Mouse (Mus musculus) forebrain, embryonic 15.5 days (tissue): ENCODE measurements around the gene Ehbp1l1. TPM values are rescaled to one million over a fixed set of nuclear protein-coding genes. Genes with fewer than 3 reads are reported as not detected.

Source experiments
- ATAC-seq: fragments of 200-750 bp; cut with Nextera tagmentation; replicated peaks from 2 replicates; pipeline ENCODE4 v1.8.0; 2017; ENCODE audit warnings: mild to moderate bottlenecking, moderate TSS enrichment, moderate library complexity
- H3K27ac ChIP-seq: fragments of 300-500 bp; sonication (generic); replicated peaks from 2 replicates; pipeline ENCODE4 v1.5.1; 2015; ENCODE audit warnings: mild to moderate bottlenecking, inconsistent platforms
- H3K27me3 ChIP-seq: fragments of 300-500 bp; sonication (generic); 2 replicates; pipeline ENCODE4 v1.6.1; 2015; ENCODE audit warnings: inconsistent platforms
- H3K36me3 ChIP-seq: fragments of 300-500 bp; sonication (generic); 2 replicates; pipeline ENCODE4 v1.6.1; 2015; ENCODE audit warnings: mild to moderate bottlenecking, inconsistent platforms
- H3K4me1 ChIP-seq: fragments of 300-500 bp; sonication (generic); 2 replicates; pipeline ENCODE4 v1.6.1; 2015; ENCODE audit warnings: inconsistent platforms
- H3K4me2 ChIP-seq: fragments of 300-500 bp; sonication (generic); replicated peaks from 2 replicates; pipeline ENCODE4 v1.6.1; 2015; ENCODE audit warnings: mild to moderate bottlenecking, inconsistent platforms
- H3K4me3 ChIP-seq: fragments of 300-500 bp; sonication (generic); 2 replicates; pipeline ENCODE4 v1.5.1; 2015; ENCODE audit warnings: mild to moderate bottlenecking, inconsistent platforms
- H3K9ac ChIP-seq: fragments of 300-500 bp; sonication (generic); replicated peaks from 2 replicates; pipeline ENCODE4 v1.6.1; 2015; ENCODE audit warnings: mild to moderate bottlenecking, inconsistent platforms
- H3K9me3 ChIP-seq: fragments of 300-500 bp; sonication (generic); 2 replicates; pipeline ENCODE4 v1.6.1; 2016; ENCODE audit warnings: inconsistent platforms
- WGBS: fragments of 180-500 bp; shearing (Covaris S2); methylation state at CpG from one replicate; pipeline ENCODE4 v1.1.7; 2015; ENCODE audit warnings: mixed read lengths; 5-methylcytosine and 5-hydroxymethylcytosine counted together
- polyA plus RNA-seq: library from polyadenylated mRNA; unstranded; fragments of >200 nt; fragmentation: Nextera tagmentation; extraction: Ambion mirVana; gene quantifications from 2 replicates; pipeline ENCODE4 v1.2.1, GENCODE M21; 2015

Gene Ehbp1l1
- polyA plus RNA-seq, 1 experiment from 2014 or later = 13.3 TPM

- H3K4me2 ChIP-seq = no peak overlapping the region
Observed at GRCm38 (mm10) chr19:5746907-5747363, 20.8 kb upstream of the Ehbp1l1 start.

GRCm38 (mm10) chr19:5745756-5746710 lies 19.9 kb upstream of the Ehbp1l1 start:
- ATAC-seq = no peak
- Histone ChIP-seq H3K27ac (no peak overlapping the region), H3K4me1 (peaks cover 49% of the 10 kb centered on the region), H3K4me2 (peak overlapping the region; percentile 46), H3K36me3 (no peaks in the 10 kb centered on the region), H3K9ac (peak overlapping the region; percentile 10), H3K4me3 (peak overlapping the region; percentile 21), H3K27me3 (peaks cover 24% of the 10 kb centered on the region), H3K9me3 (no peaks in the 10 kb centered on the region)
- WGBS = 4% methylated on average over 35 of the region's 36 CpGs

More at GRCm38 (mm10) chr19:5746907-5747363, 20.8 kb upstream of the Ehbp1l1 start:
- WGBS = 40% methylated on average over 12 of the region's 12 CpGs
- no peaks in the 10 kb centered on the region for H3K9me3 ChIP-seq
- H3K27me3 ChIP-seq = peaks cover 29% of the 10 kb centered on the region
- H3K4me3 ChIP-seq = no peak overlapping the region
- no peak for ATAC-seq
- peaks cover 49% of the 10 kb centered on the region for H3K4me1 ChIP-seq
- no peaks in the 10 kb centered on the region for H3K36me3 ChIP-seq
- no peak overlapping the region for H3K9ac ChIP-seq
- H3K27ac ChIP-seq = no peak overlapping the region

- H3K9me3 ChIP-seq = no peaks in the 10 kb centered on the region
- H3K27ac ChIP-seq = no peak overlapping the region
- H3K4me3 ChIP-seq = no peak overlapping the region
- H3K4me2 ChIP-seq = no peak overlapping the region
- no peak for ATAC-seq
- WGBS = 53% methylated on average over 5 of the region's 5 CpGs
- peaks cover 13% of the 10 kb centered on the region for H3K27me3 ChIP-seq
- H3K36me3 ChIP-seq = no peaks in the 10 kb centered on the region
- H3K4me1 ChIP-seq = peaks cover 58% of the 10 kb centered on the region
- H3K9ac ChIP-seq = no peak overlapping the region
Observed at GRCm38 (mm10) chr19:5743576-5743975, 17.5 kb upstream of the Ehbp1l1 start.

GRCm38 (mm10) chr19:5742241-5742641 lies 16.1 kb upstream of the Ehbp1l1 start:
- H3K4me1 ChIP-seq = peaks cover 58% of the 10 kb centered on the region
- peak overlapping the region; percentile 99 for H3K4me2 ChIP-seq
- peak; percentile 36 for ATAC-seq
- peak overlapping the region; percentile 90 for H3K27ac ChIP-seq
- peak overlapping the region; percentile 87 for H3K9ac ChIP-seq
- H3K4me3 ChIP-seq = peak overlapping the region; percentile 68
- peaks cover 13% of the 10 kb centered on the region for H3K27me3 ChIP-seq
- no peaks in the 10 kb centered on the region for H3K36me3 ChIP-seq
- no peaks in the 10 kb centered on the region for H3K9me3 ChIP-seq
- under 1% methylated on average over 32 of the region's 32 CpGs for WGBS

GRCm38 (mm10) chr19:5741641-5742240 lies 15.6 kb upstream of the Ehbp1l1 start:
- no peaks in the 10 kb centered on the region for H3K9me3 ChIP-seq
- under 1% methylated on average over 53 of the region's 55 CpGs for WGBS
- peak overlapping the region; percentile 87 for H3K9ac ChIP-seq
- H3K4me2 ChIP-seq = peak overlapping the region; percentile 99
- H3K27me3 ChIP-seq = peaks cover 13% of the 10 kb centered on the region
- peaks cover 58% of the 10 kb centered on the region for H3K4me1 ChIP-seq
- peak overlapping the region; percentile 68 for H3K4me3 ChIP-seq
- peak overlapping the region; percentile 90 for H3K27ac ChIP-seq
- ATAC-seq = peak; percentile 75
- H3K36me3 ChIP-seq = no peaks in the 10 kb centered on the region

DNA sequence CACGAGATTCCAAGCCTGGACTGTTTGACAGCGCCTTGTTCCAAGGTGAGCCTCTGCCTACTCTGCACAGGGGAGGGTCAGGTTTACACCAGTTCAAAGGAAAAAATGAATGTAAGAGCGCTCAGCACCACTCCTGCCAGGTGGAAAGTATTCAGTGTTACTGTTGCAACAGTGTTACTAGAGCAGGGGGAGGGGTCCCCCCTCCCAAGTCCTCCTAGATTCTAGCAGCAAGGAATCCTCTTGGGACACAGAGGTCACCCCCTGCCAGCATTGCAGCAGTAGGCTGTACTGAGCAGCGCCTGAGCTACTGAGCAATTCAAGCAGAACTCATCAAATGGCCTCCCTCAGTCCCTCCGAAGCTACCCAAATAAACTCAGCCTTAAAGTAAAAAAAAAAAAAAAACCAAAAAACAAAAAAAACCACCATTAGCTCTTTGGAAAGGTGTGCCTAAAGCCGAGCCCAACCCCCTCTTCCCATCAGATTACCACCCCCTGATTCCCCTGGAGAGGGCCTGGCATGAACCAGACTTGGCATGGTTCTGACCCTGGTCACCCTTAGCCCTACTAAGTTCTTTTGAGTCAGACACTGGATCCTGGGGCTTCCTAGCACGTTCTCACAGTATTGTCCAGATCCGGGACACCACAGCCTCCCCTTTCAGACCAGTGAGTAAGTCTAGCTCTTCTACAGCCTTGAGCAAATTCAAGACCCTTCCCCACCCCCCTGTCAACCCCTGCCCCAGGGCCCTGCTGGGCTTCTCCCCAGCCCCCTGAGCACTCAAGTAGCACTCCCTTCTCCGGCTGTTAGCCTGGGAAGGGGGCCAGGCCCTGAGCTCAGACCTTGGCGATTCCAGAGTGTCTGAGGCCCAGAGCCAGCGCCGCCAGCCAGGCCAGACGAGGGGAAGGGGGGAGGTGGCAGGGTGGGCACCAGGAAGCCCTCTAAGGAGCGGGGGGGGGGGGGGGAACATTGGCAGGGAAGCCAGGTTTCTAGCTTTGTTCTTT lies 14.5 kb upstream of the Ehbp1l1 start, which contains the start of gene Ltbp3:
Gene Ltbp3 (plus strand): TSS at position 585 of the 998 bp plus-strand sequence.
- WGBS = 7% methylated on average over 13 of the region's 14 CpGs
- peaks cover 13% of the 10 kb centered on the region for H3K27me3 ChIP-seq
- peak within 1 kb of the TSS; percentile 68 for H3K4me3 ChIP-seq
- H3K9me3 ChIP-seq = no peaks in the 10 kb centered on the region
- peaks cover 47% of the 10 kb centered on the region for H3K4me1 ChIP-seq
- peak within 1 kb of the TSS; percentile 99 for H3K4me2 ChIP-seq
- H3K9ac ChIP-seq = peak within 1 kb of the TSS; percentile 87
- peak within 1 kb of the TSS; percentile 90 for H3K27ac ChIP-seq
- peak; percentile 79 for ATAC-seq
- no peaks in the 10 kb centered on the region for H3K36me3 ChIP-seq

DNA sequence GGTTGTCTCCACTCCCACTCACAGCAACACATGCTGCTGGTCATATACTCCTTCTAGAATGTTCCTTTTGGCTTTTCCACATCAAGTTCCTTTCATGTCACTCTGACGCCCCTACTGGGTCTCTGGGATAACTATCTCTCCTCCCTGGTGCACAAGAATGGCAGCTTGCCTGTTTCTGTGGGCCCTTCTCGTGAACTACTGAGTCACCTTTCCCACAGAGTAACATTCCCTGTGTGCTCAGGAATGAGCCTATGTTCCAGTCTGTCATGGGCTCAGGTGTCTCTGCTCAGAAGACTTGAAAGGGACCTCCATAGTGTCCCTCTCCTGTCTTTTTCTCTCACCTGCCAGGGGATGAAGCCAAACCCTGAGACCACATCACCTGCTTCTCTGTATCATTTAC lies 13.3 kb upstream of the Ehbp1l1 start:
- H3K4me1 ChIP-seq = peaks cover 40% of the 10 kb centered on the region
- no peak for ATAC-seq
- 72% methylated on average over 2 of the region's 2 CpGs for WGBS
- H3K4me3 ChIP-seq = no peak overlapping the region
- H3K9me3 ChIP-seq = no peaks in the 10 kb centered on the region
- H3K36me3 ChIP-seq = no peaks in the 10 kb centered on the region
- no peak overlapping the region for H3K9ac ChIP-seq
- peaks cover 3% of the 10 kb centered on the region; the same call in 1 of the 2 replicates for H3K27me3 ChIP-seq
- no peak overlapping the region for H3K4me2 ChIP-seq
- no peak overlapping the region for H3K27ac ChIP-seq

DNA sequence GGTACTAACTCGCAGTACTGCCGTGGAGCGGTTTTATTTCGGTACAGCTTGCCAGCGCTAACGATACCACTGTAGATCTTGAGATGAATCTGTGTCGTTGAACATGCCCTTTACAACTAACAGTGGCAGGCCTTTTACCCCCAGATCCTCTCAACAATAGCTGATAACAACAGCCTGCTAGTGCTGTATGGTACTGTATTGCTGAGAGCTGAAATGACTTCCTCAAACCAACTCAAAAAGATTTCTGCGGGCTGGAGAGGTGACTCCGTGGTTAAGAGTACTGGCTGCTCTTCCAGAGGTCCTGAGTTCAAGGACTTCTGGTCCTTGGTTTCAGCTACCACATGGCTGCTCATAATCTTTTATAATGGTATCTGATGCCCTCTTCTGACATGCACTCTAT lies 8.2 kb upstream of the Ehbp1l1 start:
- ATAC-seq = no peak
- Histone ChIP-seq H3K4me3 (no peak overlapping the region), H3K4me1 (peaks cover 23% of the 10 kb centered on the region), H3K27ac (no peak overlapping the region), H3K4me2 (no peak overlapping the region), H3K9me3 (no peaks in the 10 kb centered on the region), H3K9ac (no peak overlapping the region), H3K36me3 (no peaks in the 10 kb centered on the region), H3K27me3 (no peaks in the 10 kb centered on the region)
- 83% methylated on average over 9 of the region's 9 CpGs for WGBS

- Histone ChIP-seq H3K9ac (peak overlapping the region; percentile 61), H3K4me3 (peak overlapping the region; percentile 58), H3K4me2 (peak overlapping the region; percentile 93), H3K27me3 (no peaks in the 10 kb centered on the region), H3K36me3 (no peaks in the 10 kb centered on the region), H3K27ac (peak overlapping the region; percentile 59), H3K9me3 (no peaks in the 10 kb centered on the region), H3K4me1 (peaks cover 47% of the 10 kb centered on the region)
- ATAC-seq = peak; percentile 83
- WGBS = under 1% methylated on average over 47 of the region's 47 CpGs
Observed at GRCm38 (mm10) chr19:5731264-5731978, 5.3 kb upstream of the Ehbp1l1 start.

DNA sequence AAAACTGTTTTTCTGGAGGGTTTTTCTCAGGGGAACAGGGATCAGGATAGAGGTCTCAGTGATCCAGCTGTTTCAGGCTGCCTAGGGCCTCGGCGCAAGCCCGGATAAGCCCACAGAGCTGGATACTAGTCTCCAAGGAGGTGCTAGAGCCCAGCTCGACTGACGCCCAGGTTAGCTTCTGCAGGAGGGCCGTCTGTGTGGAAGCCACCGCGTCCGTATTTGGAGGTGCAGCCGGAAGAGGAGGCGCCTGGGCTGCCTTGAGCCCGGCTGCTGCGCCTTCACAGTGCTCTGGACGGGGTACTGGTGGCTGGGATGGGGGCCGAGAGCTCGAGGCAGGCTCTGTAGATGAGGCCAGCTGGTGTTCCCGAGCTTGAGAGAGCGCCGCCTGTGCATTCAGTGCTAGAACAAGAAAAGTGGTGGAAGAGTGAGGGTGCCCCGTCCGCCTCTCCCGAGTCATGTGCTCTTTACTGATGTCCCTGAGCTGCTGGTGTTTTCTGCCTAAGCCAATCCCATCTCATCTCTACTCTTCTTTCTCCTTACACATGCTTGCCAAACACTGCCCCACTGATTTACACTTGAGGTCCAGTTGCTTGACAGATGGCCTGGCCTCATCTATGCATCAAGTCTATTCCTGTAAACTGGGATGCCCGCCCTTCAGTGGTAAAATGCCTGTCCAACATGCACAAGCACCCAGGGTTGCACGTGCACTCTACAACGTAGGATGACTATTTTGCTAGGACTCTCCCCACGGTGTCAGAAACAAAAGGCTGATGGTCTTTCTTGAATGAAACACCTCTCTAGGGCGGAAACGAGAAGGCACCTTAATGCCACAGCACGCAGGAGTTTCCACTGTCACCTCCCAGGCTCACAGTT lies 4.4 kb upstream of the Ehbp1l1 start:
- Histone ChIP-seq H3K9me3 (no peaks in the 10 kb centered on the region), H3K27me3 (no peaks in the 10 kb centered on the region), H3K4me2 (peak overlapping the region; percentile 93), H3K36me3 (peaks cover under 1% of the 10 kb centered on the region; the same call in 1 of the 2 replicates), H3K9ac (peak overlapping the region; percentile 99), H3K27ac (peak overlapping the region; percentile 31; the same call in 1 of the 2 replicates), H3K4me1 (peaks cover 55% of the 10 kb centered on the region), H3K4me3 (peak overlapping the region; percentile 96)
- no peak for ATAC-seq
- 77% methylated on average over 29 of the region's 29 CpGs for WGBS
